Mouse (Mus musculus) heart, adult 2 months (tissue): ENCODE data around the gene Cib4.

ENCODE experiments used
- CTCF ChIP-seq: fragments of 200-600 bp; IDR thresholded peaks from 2 replicates; pipeline ENCODE4 v1.8.1; 2022; ENCODE audit warnings: antibody characterized with exemption, mild to moderate bottlenecking, moderate library complexity
- POLR2A ChIP-seq: fragments of 200-500 bp; IDR thresholded peaks from 2 replicates; pipeline ENCODE4 v1.6.1; 2011; ENCODE audit warnings: mild to moderate bottlenecking, low read depth, low read length, control low read depth; ENCODE audit not compliant: insufficient read depth

DNA sequence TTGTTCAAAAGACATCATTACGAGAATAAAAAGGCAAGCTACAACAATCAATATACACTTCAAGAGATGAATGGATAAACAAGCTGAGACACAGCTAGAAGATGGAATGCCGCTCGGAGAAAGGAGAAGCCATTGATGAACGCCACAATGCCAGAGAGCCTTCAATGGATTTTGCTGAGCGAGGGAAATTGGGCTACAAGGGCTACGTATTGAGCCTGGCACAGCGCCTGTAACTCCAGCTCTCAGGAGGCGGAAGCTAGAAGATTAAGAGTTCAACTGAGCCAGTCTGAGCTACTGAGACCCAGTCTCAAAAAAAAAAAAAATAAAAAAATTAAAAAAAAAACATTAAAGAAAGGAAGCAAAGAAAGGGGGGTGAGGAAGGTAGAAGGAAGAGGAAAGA lies 32.5 kb downstream of the Cib4 start:
- TF ChIP-seq CTCF (no peak), POLR2A (no peak)
